27 mouse cellular contexts compared by ENCODE assay signal in genomic region chr6:145660943-145661342, GRCm38 (mm10). TPM values are rescaled to one million over a fixed set of nuclear protein-coding genes. Genes with fewer than 3 reads are reported as not detected.
DNase-seq lines count a peak whose midpoint lies in the region; ATAC-seq and TF ChIP-seq lines count a peak whose summit lies in the region.
"Had no signal": no experiment of that assay in that cellular context is flagged by ENCODE, and none has a peak within 500 bp of the region (broad histone marks: within the 10 kb centered on the region; RNA-seq: fewer than 3 reads in every experiment).

No protein-coding gene starts in this region.

- peak; percentile 48 to 61 for DNase-seq in adrenal gland, adult (ENCODE audit: inconsistent age in 2 of 2, low spot score in 1 of 2)
- no peak for DNase-seq in adrenal gland, postnatal 25 days
- peak; percentile 81 for DNase-seq in heart, adult 11 months
- DNase-seq in heart, adult 2 months: no peak
- DNase-seq in hindbrain, embryonic 10.5 days (ENCODE audit: low spot score): no peak
- DNase-seq in hindbrain, embryonic 14.5 days (ENCODE audit: low spot score): no peak
- DNase-seq: adrenal gland, adult 2 months; adrenal gland, postnatal 14 days; B cell, adult 2 months; cerebellum, adult 11-12 months; cerebellum, adult 2 months; cerebellum, adult 9-10 months; cerebellum, postnatal 10 days; cerebellum, postnatal 25 days; forebrain, postnatal 0 days had no signal

- H3K79me2 ChIP-seq in heart, adult 2 months (replicated peaks; ENCODE audit: control insufficient read depth, insufficient read depth, low read length): no peaks in the 10 kb centered on the region

- no peaks in the 10 kb centered on the region for H3K4me1 ChIP-seq in heart, adult 2 months (ENCODE audit: control insufficient read depth, insufficient read depth, low read length)
- 0 out of 2 replicates have a peak, but pooled peaks cover 11% of the 10 kb centered on the region for H3K4me1 ChIP-seq in hindbrain, embryonic 10.5 days (replicated peaks)
- 0 out of 2 replicates have a peak, but pooled peaks cover 6% of the 10 kb centered on the region for H3K4me1 ChIP-seq in hindbrain, embryonic 14.5 days (replicated peaks; ENCODE audit: control insufficient read depth, insufficient read depth, low read length)
- H3K4me1 ChIP-seq: forebrain, embryonic 13.5 days; forebrain, embryonic 15.5 days had no signal

- no peaks in the 10 kb centered on the region for H3K9me3 ChIP-seq in hindbrain, embryonic 10.5 days
- H3K9me3 ChIP-seq in hindbrain, embryonic 14.5 days (ENCODE audit: control insufficient read depth, low read length): no peaks in the 10 kb centered on the region
- H3K9me3 ChIP-seq: embryonic facial prominence, embryonic 12.5 days; forebrain, embryonic 13.5 days; forebrain, embryonic 15.5 days had no signal

- no peak for TF ChIP-seq POLR2A in heart, adult 2 months (IDR thresholded peaks at IDR 0.05; ENCODE audit: insufficient read depth, low read depth, low read length)

- no peak overlapping the region for H3K4me3 ChIP-seq in heart, adult 2 months
- H3K4me3 ChIP-seq in hindbrain, embryonic 10.5 days: no peak overlapping the region
- H3K4me3 ChIP-seq in hindbrain, embryonic 14.5 days (replicated peaks; ENCODE audit: low read length): no peak overlapping the region
- H3K4me3 ChIP-seq: embryonic facial prominence, embryonic 10.5 days; embryonic facial prominence, embryonic 12.5 days; forebrain, embryonic 13.5 days; forebrain, embryonic 15.5 days had no signal

- 91% methylated on average over 11 of the region's 11 CpGs for WGBS in heart, adult 2 months
- WGBS in hindbrain, embryonic 10.5 days: 75% methylated on average over 11 of the region's 11 CpGs
- WGBS in hindbrain, embryonic 14.5 days: 63% methylated on average over 11 of the region's 11 CpGs

- H3K9ac ChIP-seq in heart, adult 2 months (ENCODE audit: low read depth, low read length): no peak overlapping the region
- H3K9ac ChIP-seq in hindbrain, embryonic 14.5 days: no peak overlapping the region
- H3K9ac ChIP-seq: embryonic facial prominence, embryonic 12.5 days; forebrain, embryonic 13.5 days; forebrain, embryonic 15.5 days; forebrain, postnatal 0 days had no signal

- H3K27ac ChIP-seq in heart, adult 2 months: no peak overlapping the region
- H3K27ac ChIP-seq in hindbrain, embryonic 10.5 days: 0 out of 2 replicates have a peak overlapping the region, but pooled peaks have one; percentile 45
- H3K27ac ChIP-seq in hindbrain, embryonic 14.5 days: no peak overlapping the region
- H3K27ac ChIP-seq: embryonic facial prominence, embryonic 10.5 days; embryonic facial prominence, embryonic 12.5 days; forebrain, embryonic 13.5 days; forebrain, embryonic 15.5 days had no signal

- no peaks in the 10 kb centered on the region for H3K27me3 ChIP-seq in heart, adult 2 months (ENCODE audit: control insufficient read depth, insufficient read depth, low read length)
- H3K27me3 ChIP-seq in hindbrain, embryonic 10.5 days (ENCODE audit: insufficient read depth, poor library complexity, severe bottlenecking): no peaks in the 10 kb centered on the region
- no peaks in the 10 kb centered on the region for H3K27me3 ChIP-seq in hindbrain, embryonic 14.5 days (ENCODE audit: control insufficient read depth, insufficient read depth, low read length)
- H3K27me3 ChIP-seq: CH12.LX; embryonic facial prominence, embryonic 12.5 days; forebrain, embryonic 13.5 days; forebrain, embryonic 15.5 days; Patski had no signal

- no peak for ATAC-seq in hindbrain, embryonic 14.5 days (ENCODE audit: low FRiP score)
- ATAC-seq: activated CD4-positive, CD25-positive, alpha-beta regulatory T cell, adult 4 months; CD4-positive, CD25-positive, alpha-beta regulatory T cell, adult 4 months; forebrain, embryonic 13.5 days; forebrain, embryonic 15.5 days; forebrain, postnatal 0 days; Patski had no signal

- H3K4me2 ChIP-seq in hindbrain, embryonic 14.5 days (replicated peaks): no peak overlapping the region
- H3K4me2 ChIP-seq: embryonic facial prominence, embryonic 12.5 days; forebrain, embryonic 13.5 days; forebrain, embryonic 15.5 days had no signal

- H3K36me3 ChIP-seq in heart, adult 2 months (ENCODE audit: control insufficient read depth, insufficient read depth, low read length): no peaks in the 10 kb centered on the region
- no peaks in the 10 kb centered on the region for H3K36me3 ChIP-seq in hindbrain, embryonic 10.5 days
- no peaks in the 10 kb centered on the region for H3K36me3 ChIP-seq in hindbrain, embryonic 14.5 days (replicated peaks; ENCODE audit: control insufficient read depth, insufficient read depth)
- H3K36me3 ChIP-seq: embryonic facial prominence, embryonic 10.5 days; embryonic facial prominence, embryonic 12.5 days; forebrain, embryonic 15.5 days; G1E had no signal

- no peak for TF ChIP-seq CTCF in heart, adult 2 months (IDR thresholded peaks at IDR 0.05)

- no peak for TF ChIP-seq EP300 in heart, adult 2 months (IDR thresholded peaks at IDR 0.05; ENCODE audit: insufficient read depth, low read depth, low read length)

- intact Hi-C loops in heart, adult 2 months (cut with DNase I): loop anchor here (10.0 kb wide), 1 partner anchor 134 kb away; no protein-coding TSS in a partner anchor

RNA-seq across cellular contexts. Expression of gene Tuba3b, which starts 45.4 kb away (rescaled TPM):
- not detected in 2 replicates for total RNA-seq in adrenal gland, postnatal 25 days (2021)
- under 1 TPM; 0.20 to 0.31 TPM for total RNA-seq in heart, adult 2 months (2021)
- 0.67 and 0.68 TPM in 2 replicates for polyA plus RNA-seq in heart, adult 2 months (2012; rRNA removed)
- not detected in 2 replicates for polyA plus RNA-seq in hindbrain, embryonic 10.5 days (2016; fragmentation: Nextera tagmentation; extraction: Ambion mirVana)
- polyA plus RNA-seq in hindbrain, embryonic 14.5 days (2014; fragmentation: Nextera tagmentation; extraction: Ambion mirVana): not detected in 2 replicates
- total RNA-seq: adrenal gland, adult 2 months; adrenal gland, postnatal 14 days; CH12.LX; forebrain, postnatal 0 days; G1E had no signal
- polyA plus RNA-seq: activated CD4-positive, CD25-positive, alpha-beta regulatory T cell, adult 4 months; adrenal gland, adult 2 months; CD4-positive, CD25-positive, alpha-beta regulatory T cell, adult 4 months; cerebellum, adult 2 months; cortical plate, adult 2 months; embryonic facial prominence, embryonic 10.5 days; embryonic facial prominence, embryonic 12.5 days; embryonic facial prominence, embryonic 14.5 days; forebrain, embryonic 11.5 days; forebrain, embryonic 13.5 days; forebrain, embryonic 15.5 days; forebrain, postnatal 0 days; G1E; Patski had no signal

RNA-seq across cellular contexts. Expression of gene Lmntd1, which starts 46.8 kb away (rescaled TPM):
- 0.39 and 0.90 TPM in 2 replicates for total RNA-seq in adrenal gland, postnatal 25 days (2021)
- 1 to 10 TPM; 2.0 to 2.2 TPM for total RNA-seq in heart, adult 2 months (2021)
- 6.7 and 11.4 TPM in 2 replicates for polyA plus RNA-seq in heart, adult 2 months (2012; rRNA removed)
- polyA plus RNA-seq in hindbrain, embryonic 10.5 days (2016; fragmentation: Nextera tagmentation; extraction: Ambion mirVana): 0.06 and 0.31 TPM in 2 replicates
- polyA plus RNA-seq in hindbrain, embryonic 14.5 days (2014; fragmentation: Nextera tagmentation; extraction: Ambion mirVana): 0.95 and 1.3 TPM in 2 replicates
- polyA plus RNA-seq: CD4-positive, CD25-positive, alpha-beta regulatory T cell, adult 4 months; G1E; Patski had no signal

Comparison
In these comparisons a context has a peak if more than half of its experiments do, and no peak if none do; other contexts are left out.
1. DNase-seq: peak in adrenal gland, adult (2 of 2) and heart, adult 11 months (single experiment); none in adrenal gland, postnatal 25 days (single experiment), heart, adult 2 months (0 of 2), hindbrain, embryonic 10.5 days (single experiment) and hindbrain, embryonic 14.5 days (single experiment).